Mouse (Mus musculus): ENCODE results near the gene Crp. TPM values are rescaled to one million over a fixed set of nuclear protein-coding genes. Genes with fewer than 3 reads are reported as not detected.
A peak's percentile ranks its signal among the peaks of the same experiment; 100 is the strongest.

The Crp gene
- polyA plus RNA-seq, 1 experiment from 2014 or later = 0.28 TPM

- 46% methylated on average over 4 of the region's 4 CpGs for WGBS
- TF ChIP-seq CTCF (IDR thresholded peaks at IDR 0.05; ENCODE audit: low read depth) (no peak), EP300 (optimal IDR thresholded peaks at IDR 0.05) (no peak)
- ATAC-seq (ENCODE audit: low FRiP score, low TSS enrichment) = no peak
- no peaks in the 10 kb centered on the region for H3K9me3 ChIP-seq (ENCODE audit: control insufficient read depth, low read length)
- H3K27me3 ChIP-seq (ENCODE audit: control insufficient read depth, insufficient read depth, low read length) = no peaks in the 10 kb centered on the region
- H3K4me2 ChIP-seq (replicated peaks; ENCODE audit: low read depth) = no peak overlapping the region
- no peaks in the 10 kb centered on the region for H3K4me1 ChIP-seq (replicated peaks; ENCODE audit: control insufficient read depth, insufficient read depth)
- no peak overlapping the region for H3K4me3 ChIP-seq (ENCODE audit: low read depth, low read length)
- no peak overlapping the region for H3K9ac ChIP-seq (ENCODE audit: low read length)
- H3K36me3 ChIP-seq (ENCODE audit: control insufficient read depth, insufficient read depth, low read length) = no peaks in the 10 kb centered on the region
- DNase-seq (ENCODE audit: low spot score) = no peak
- H3K27ac ChIP-seq (replicated peaks) = 0 out of 2 replicates have a peak overlapping the region, but pooled peaks have one; percentile 6
Measured at GRCm38 (mm10) chr1:172711962-172712361, 14.1 kb downstream of the Crp start.

GRCm38 (mm10) chr1:172751241-172751640 is 53.4 kb downstream of the Crp start:
- ATAC-seq (ENCODE audit: low FRiP score, low TSS enrichment) = no peak
- no peak overlapping the region for H3K4me3 ChIP-seq (ENCODE audit: low read depth, low read length)
- no peak overlapping the region for H3K4me2 ChIP-seq (replicated peaks; ENCODE audit: low read depth)
- no peak for DNase-seq (ENCODE audit: low spot score)
- H3K4me1 ChIP-seq (replicated peaks; ENCODE audit: control insufficient read depth, insufficient read depth) = no peaks in the 10 kb centered on the region
- H3K27ac ChIP-seq (replicated peaks) = no peak overlapping the region
- H3K36me3 ChIP-seq (ENCODE audit: control insufficient read depth, insufficient read depth, low read length) = no peaks in the 10 kb centered on the region
- H3K27me3 ChIP-seq (ENCODE audit: control insufficient read depth, insufficient read depth, low read length) = no peaks in the 10 kb centered on the region
- H3K9me3 ChIP-seq (ENCODE audit: control insufficient read depth, low read length) = no peaks in the 10 kb centered on the region
- no peak overlapping the region for H3K9ac ChIP-seq (ENCODE audit: low read length)
- TF ChIP-seq EP300 (optimal IDR thresholded peaks at IDR 0.05) = no peak
- no peak for TF ChIP-seq CTCF (IDR thresholded peaks at IDR 0.05; ENCODE audit: low read depth)
- 58% methylated on average over 3 of the region's 3 CpGs for WGBS

- no peak overlapping the region for H3K4me3 ChIP-seq (ENCODE audit: low read depth, low read length)
- DNase-seq (ENCODE audit: low spot score) (no peak), ATAC-seq (ENCODE audit: low FRiP score, low TSS enrichment) (no peak)
- H3K4me1 ChIP-seq (replicated peaks; ENCODE audit: control insufficient read depth, insufficient read depth) = no peaks in the 10 kb centered on the region
- H3K9me3 ChIP-seq (ENCODE audit: control insufficient read depth, low read length) = no peaks in the 10 kb centered on the region
- H3K9ac ChIP-seq (ENCODE audit: low read length) = no peak overlapping the region
- H3K4me2 ChIP-seq (replicated peaks; ENCODE audit: low read depth) = no peak overlapping the region
- H3K27ac ChIP-seq (replicated peaks) = no peak overlapping the region
- no peaks in the 10 kb centered on the region for H3K36me3 ChIP-seq (ENCODE audit: control insufficient read depth, insufficient read depth, low read length)
- H3K27me3 ChIP-seq (ENCODE audit: control insufficient read depth, insufficient read depth, low read length) = no peaks in the 10 kb centered on the region
- WGBS = 68% methylated on average over 7 of the region's 7 CpGs
- TF ChIP-seq EP300 (optimal IDR thresholded peaks at IDR 0.05) (no peak), CTCF (IDR thresholded peaks at IDR 0.05; ENCODE audit: low read depth) (no peak)
Measured at GRCm38 (mm10) chr1:172755151-172755550, 57.3 kb downstream of the Crp start.

- H3K4me2 ChIP-seq (replicated peaks; ENCODE audit: low read depth) = no peak overlapping the region
- no peak overlapping the region for H3K27ac ChIP-seq (replicated peaks)
- no peak for DNase-seq (ENCODE audit: low spot score)
- H3K36me3 ChIP-seq (ENCODE audit: control insufficient read depth, insufficient read depth, low read length) = no peaks in the 10 kb centered on the region
- WGBS = 83% methylated on average over 1 of the region's 1 CpGs
- no peaks in the 10 kb centered on the region for H3K27me3 ChIP-seq (ENCODE audit: control insufficient read depth, insufficient read depth, low read length)
- ATAC-seq (ENCODE audit: low FRiP score, low TSS enrichment) = no peak
- no peaks in the 10 kb centered on the region for H3K4me1 ChIP-seq (replicated peaks; ENCODE audit: control insufficient read depth, insufficient read depth)
- H3K4me3 ChIP-seq (ENCODE audit: low read depth, low read length) = no peak overlapping the region
- TF ChIP-seq EP300 (optimal IDR thresholded peaks at IDR 0.05) = no peak
- no peak for TF ChIP-seq CTCF (IDR thresholded peaks at IDR 0.05; ENCODE audit: low read depth)
- H3K9ac ChIP-seq (ENCODE audit: low read length) = no peak overlapping the region
- H3K9me3 ChIP-seq (ENCODE audit: control insufficient read depth, low read length) = no peaks in the 10 kb centered on the region
Measured at GRCm38 (mm10) chr1:172759525-172759924, 61.7 kb downstream of the Crp start.

- ATAC-seq (ENCODE audit: low FRiP score, low TSS enrichment) (no peak), DNase-seq (ENCODE audit: low spot score) (no peak)
- no peaks in the 10 kb centered on the region for H3K4me1 ChIP-seq (replicated peaks; ENCODE audit: control insufficient read depth, insufficient read depth)
- no peaks in the 10 kb centered on the region for H3K9me3 ChIP-seq (ENCODE audit: control insufficient read depth, low read length)
- no peak overlapping the region for H3K4me2 ChIP-seq (replicated peaks; ENCODE audit: low read depth)
- H3K27me3 ChIP-seq (ENCODE audit: control insufficient read depth, insufficient read depth, low read length) = no peaks in the 10 kb centered on the region
- no peak overlapping the region for H3K27ac ChIP-seq (replicated peaks)
- TF ChIP-seq CTCF (IDR thresholded peaks at IDR 0.05; ENCODE audit: low read depth) = no peak
- WGBS = 84% methylated on average over 5 of the region's 5 CpGs
- no peaks in the 10 kb centered on the region for H3K36me3 ChIP-seq (ENCODE audit: control insufficient read depth, insufficient read depth, low read length)
- H3K4me3 ChIP-seq (ENCODE audit: low read depth, low read length) = no peak overlapping the region
- H3K9ac ChIP-seq (ENCODE audit: low read length) = no peak overlapping the region
Measured at GRCm38 (mm10) chr1:172779195-172779594, 81.3 kb downstream of the Crp start.

GRCm38 (mm10) chr1:172785322-172785721 is 87.5 kb downstream of the Crp start:
- 64% methylated on average over 2 of the region's 2 CpGs for WGBS

More at GRCm38 (mm10) chr1:172785322-172785721, 87.5 kb downstream of the Crp start:
- H3K9me3 ChIP-seq (ENCODE audit: control insufficient read depth, low read length) = no peaks in the 10 kb centered on the region
- no peak overlapping the region for H3K4me3 ChIP-seq (ENCODE audit: low read depth, low read length)
- no peaks in the 10 kb centered on the region for H3K4me1 ChIP-seq (replicated peaks; ENCODE audit: control insufficient read depth, insufficient read depth)
- ATAC-seq (ENCODE audit: low FRiP score, low TSS enrichment) = no peak
- no peak for DNase-seq (ENCODE audit: low spot score)
- no peak overlapping the region for H3K4me2 ChIP-seq (replicated peaks; ENCODE audit: low read depth)
- no peak overlapping the region for H3K9ac ChIP-seq (ENCODE audit: low read length)
- no peak overlapping the region for H3K27ac ChIP-seq (replicated peaks)
- no peaks in the 10 kb centered on the region for H3K36me3 ChIP-seq (ENCODE audit: control insufficient read depth, insufficient read depth, low read length)
- no peak for TF ChIP-seq CTCF (IDR thresholded peaks at IDR 0.05; ENCODE audit: low read depth)
- no peak for TF ChIP-seq EP300 (optimal IDR thresholded peaks at IDR 0.05)
- no peaks in the 10 kb centered on the region for H3K27me3 ChIP-seq (ENCODE audit: control insufficient read depth, insufficient read depth, low read length)

All from stomach, postnatal 0 days (tissue).